8 mouse cellular contexts compared by ENCODE assay signal in genomic region chr17:4109263-4109662, GRCm38 (mm10).
DNase-seq lines count a peak whose midpoint lies in the region; ATAC-seq and TF ChIP-seq lines count a peak whose summit lies in the region.

No protein-coding gene starts in this region.

- no peak for ATAC-seq in intestine, postnatal 0 days
- ATAC-seq in intestine, embryonic 16.5 days = no peak
- ATAC-seq in common myeloid progenitor, adult 5-6 weeks (replicated peaks; ENCODE audit: low read depth, poor library complexity, severe bottlenecking) = 0 out of 2 replicates have a peak, but pooled peaks have one; percentile 52
- ATAC-seq in activated CD4-positive, CD25-positive, alpha-beta regulatory T cell, adult 4 months = no peak

- no peaks in the 10 kb centered on the region for H3K4me1 ChIP-seq in intestine, postnatal 0 days (replicated peaks; ENCODE audit: control insufficient read depth, insufficient read depth, low read length)
- H3K4me1 ChIP-seq in intestine, embryonic 16.5 days (ENCODE audit: control insufficient read depth, insufficient read depth, low read length) = no peaks in the 10 kb centered on the region
- no peaks in the 10 kb centered on the region for H3K4me1 ChIP-seq in forebrain, embryonic 10.5 days

- peak; percentile 4 for DNase-seq in thymus, postnatal 14 days
- DNase-seq in thymus, adult 18-20 months = no peak
- peak; percentile 30 for DNase-seq in mesoderm, embryonic 11.5 days (ENCODE audit: low read depth, low spot score)
- no peak for DNase-seq in forebrain, embryonic 10.5 days (ENCODE audit: extremely low spot score, low spot score)

- 54% methylated on average over 3 of the region's 3 CpGs for WGBS in intestine, postnatal 0 days
- WGBS in intestine, embryonic 16.5 days = 50% methylated on average over 3 of the region's 3 CpGs
- 53% methylated on average over 3 of the region's 3 CpGs for WGBS in forebrain, embryonic 10.5 days

- no peaks in the 10 kb centered on the region for H3K27me3 ChIP-seq in intestine, postnatal 0 days (replicated peaks; ENCODE audit: control insufficient read depth, insufficient read depth, low read length)
- no peaks in the 10 kb centered on the region for H3K27me3 ChIP-seq in intestine, embryonic 16.5 days (replicated peaks; ENCODE audit: control insufficient read depth, insufficient read depth, low read length)
- H3K27me3 ChIP-seq in forebrain, embryonic 10.5 days (ENCODE audit: poor library complexity, severe bottlenecking) = no peaks in the 10 kb centered on the region

- no peak overlapping the region for H3K4me3 ChIP-seq in intestine, postnatal 0 days (ENCODE audit: low read depth, low read length)
- no peak overlapping the region for H3K4me3 ChIP-seq in intestine, embryonic 16.5 days (ENCODE audit: low read length)
- no peak overlapping the region for H3K4me3 ChIP-seq in forebrain, embryonic 10.5 days

- H3K27ac ChIP-seq in intestine, postnatal 0 days (ENCODE audit: low read depth, low read length) = no peak overlapping the region
- no peak overlapping the region for H3K27ac ChIP-seq in intestine, embryonic 16.5 days (ENCODE audit: low read length)
- H3K27ac ChIP-seq in forebrain, embryonic 10.5 days = no peak overlapping the region

- H3K36me3 ChIP-seq in intestine, postnatal 0 days (ENCODE audit: control insufficient read depth, insufficient read depth) = no peaks in the 10 kb centered on the region
- H3K36me3 ChIP-seq in intestine, embryonic 16.5 days (ENCODE audit: control insufficient read depth, insufficient read depth, low read length) = no peaks in the 10 kb centered on the region
- no peaks in the 10 kb centered on the region for H3K36me3 ChIP-seq in forebrain, embryonic 10.5 days (replicated peaks)

- no peak overlapping the region for H3K4me2 ChIP-seq in intestine, postnatal 0 days (replicated peaks; ENCODE audit: low read depth)
- no peak overlapping the region for H3K4me2 ChIP-seq in intestine, embryonic 16.5 days (ENCODE audit: low read depth, low read length)

- H3K9ac ChIP-seq in intestine, postnatal 0 days (ENCODE audit: low read depth, low read length) = no peak overlapping the region
- no peak overlapping the region for H3K9ac ChIP-seq in intestine, embryonic 16.5 days (ENCODE audit: low read depth, low read length)

- H3K9me3 ChIP-seq in intestine, postnatal 0 days (ENCODE audit: control insufficient read depth) = no peaks in the 10 kb centered on the region
- H3K9me3 ChIP-seq in intestine, embryonic 16.5 days (ENCODE audit: control insufficient read depth, low read length) = no peaks in the 10 kb centered on the region
- H3K9me3 ChIP-seq in forebrain, embryonic 10.5 days = no peaks in the 10 kb centered on the region

- peak; percentile 62 for TF ChIP-seq CTCF in intestine, postnatal 0 days (IDR thresholded peaks at IDR 0.05; ENCODE audit: low read depth)

Comparison
In these comparisons a context has a peak if more than half of its experiments do, and no peak if none do; other contexts are left out.
1. DNase-seq: peak in thymus, postnatal 14 days (single experiment) and mesoderm, embryonic 11.5 days (single experiment); none in thymus, adult 18-20 months (0 of 2) and forebrain, embryonic 10.5 days (single experiment).